Mouse (Mus musculus) layer of hippocampus, adult 2 months (tissue): ENCODE measurements around the gene Mga. TPM values are rescaled to one million over a fixed set of nuclear protein-coding genes. Genes with fewer than 3 reads are reported as not detected.

ENCODE experiments used
- DNase-seq, 2 experiments: peaks; one replicate each; pipeline ENCODE4 v3.0.0; 2022; ENCODE audit warnings: low spot score in 2 of 2
- H3K27ac ChIP-seq: fragments of 200-600 bp; 2 replicates; pipeline ENCODE4 v1.8.1; 2022
- H3K4me3 ChIP-seq: fragments of 200-600 bp; 2 replicates; pipeline ENCODE4 v1.8.1; 2022; ENCODE audit warnings: mild to moderate bottlenecking
- CTCF ChIP-seq: fragments of 200-600 bp; conservative IDR thresholded peaks from 2 replicates; pipeline ENCODE4 v1.8.1; 2022; ENCODE audit warnings: antibody characterized with exemption, mild to moderate bottlenecking, moderate library complexity
- long read RNA-seq, 2 experiments: library from polyadenylated mRNA; stranded (forward); transcript quantifications; one replicate each; pipeline ENCODE4 v2.0.0; 2021; ENCODE audit warnings: borderline mapping rate in 2 of 2
- total RNA-seq, 2 experiments: library from RNA; stranded (reverse); gene quantifications; 2 replicates each; pipeline ENCODE4 v1.2.3; 2021

Gene Mga
- 10 to 100 TPM; 66.6 to 72.7 TPM for total RNA-seq
- long read RNA-seq, experiment 1, partial matches to known transcripts = 2 of 4 reads
- long read RNA-seq, experiment 1, other reads (novel, unspliced or antisense) = 2 of 4 reads
- long read RNA-seq, experiment 2, partial matches to known transcripts = 4 of 5 reads
- long read RNA-seq, experiment 2, other reads (novel, unspliced or antisense) = 0 of 5 reads

DNA sequence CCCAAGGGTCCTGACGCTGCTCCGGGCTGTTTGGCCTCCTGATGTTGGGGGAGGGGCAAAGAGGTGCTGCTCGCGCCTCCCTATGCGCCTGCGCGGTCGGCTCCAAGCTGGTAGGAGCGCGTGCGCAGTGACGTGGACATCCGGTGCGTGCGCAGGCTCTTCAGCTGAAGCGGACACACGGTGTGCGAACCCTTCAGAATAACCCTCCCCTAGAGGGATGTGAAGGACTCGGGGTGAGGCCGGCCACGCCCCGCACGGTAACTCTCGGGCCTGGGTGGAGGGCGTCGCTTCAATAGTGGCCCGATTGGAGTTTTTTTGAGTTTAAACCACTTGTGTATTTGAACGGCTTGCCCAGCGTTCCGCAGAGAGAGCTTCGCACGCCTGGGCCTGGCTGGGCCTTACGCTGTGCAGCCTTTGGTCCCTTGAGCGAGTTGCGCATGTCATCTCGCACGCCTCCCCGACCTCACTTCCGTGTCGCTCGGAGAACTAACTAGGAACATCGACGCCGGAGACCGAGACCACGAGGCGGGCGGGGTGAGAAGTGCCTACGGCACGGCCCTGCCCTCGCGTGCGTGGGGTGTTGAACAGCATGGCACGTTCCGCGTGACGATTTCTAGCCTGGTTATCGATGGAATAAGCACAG lies at the start of gene Mga:
Gene Mga, plus strand, starts transcription at position 139 of the 643 bp plus-strand sequence.
- peak within 1 kb of the TSS; percentile 63 for H3K4me3 ChIP-seq
- peak within 1 kb of the TSS; percentile 91 for H3K27ac ChIP-seq
- no peak for TF ChIP-seq CTCF
- peak; percentile 90 to 93 for DNase-seq

DNA sequence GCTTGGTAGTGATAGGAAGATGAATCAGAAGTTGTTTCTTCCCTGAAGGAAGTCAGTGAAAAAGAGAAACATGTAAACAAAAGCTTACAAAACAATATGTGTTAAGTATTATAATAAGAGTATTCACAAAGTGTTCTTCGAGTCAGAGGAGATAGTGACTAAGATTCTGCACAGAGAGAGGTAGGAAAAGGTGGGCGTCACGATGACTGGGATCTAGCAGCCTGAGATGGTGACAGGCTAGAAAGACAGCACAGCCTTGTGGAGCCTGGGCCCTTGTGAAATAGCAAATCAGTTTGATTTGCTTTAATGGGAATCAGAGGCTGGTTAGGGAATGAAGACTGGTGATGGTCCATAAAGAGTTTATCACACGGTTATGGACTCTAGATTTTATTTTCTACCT lies 43.2 kb upstream of the Mga start:
- H3K27ac ChIP-seq = no peak overlapping the region
- TF ChIP-seq CTCF = no peak
- DNase-seq = no peak

GRCm38 (mm10) chr2:119855310-119855850 lies 41.6 kb upstream of the Mga start:
- no peak overlapping the region for H3K27ac ChIP-seq
- no peak for DNase-seq
- no peak for TF ChIP-seq CTCF
- H3K4me3 ChIP-seq = no peak overlapping the region

More for the DNA sequence above, 43.2 kb upstream of the Mga start:
- H3K4me3 ChIP-seq = no peak overlapping the region

GRCm38 (mm10) chr2:119857341-119857740 lies 39.7 kb upstream of the Mga start:
- no peak overlapping the region for H3K27ac ChIP-seq
- TF ChIP-seq CTCF = no peak
- DNase-seq = no peak
- no peak overlapping the region for H3K4me3 ChIP-seq

- peak in 1 of 2 experiments; percentile 51 for DNase-seq
- no peak overlapping the region for H3K4me3 ChIP-seq
- TF ChIP-seq CTCF = no peak
- peak overlapping the region; percentile 48; the same call in 1 of the 2 replicates for H3K27ac ChIP-seq
Measured at GRCm38 (mm10) chr2:119864484-119864883, 32.5 kb upstream of the Mga start.

DNA sequence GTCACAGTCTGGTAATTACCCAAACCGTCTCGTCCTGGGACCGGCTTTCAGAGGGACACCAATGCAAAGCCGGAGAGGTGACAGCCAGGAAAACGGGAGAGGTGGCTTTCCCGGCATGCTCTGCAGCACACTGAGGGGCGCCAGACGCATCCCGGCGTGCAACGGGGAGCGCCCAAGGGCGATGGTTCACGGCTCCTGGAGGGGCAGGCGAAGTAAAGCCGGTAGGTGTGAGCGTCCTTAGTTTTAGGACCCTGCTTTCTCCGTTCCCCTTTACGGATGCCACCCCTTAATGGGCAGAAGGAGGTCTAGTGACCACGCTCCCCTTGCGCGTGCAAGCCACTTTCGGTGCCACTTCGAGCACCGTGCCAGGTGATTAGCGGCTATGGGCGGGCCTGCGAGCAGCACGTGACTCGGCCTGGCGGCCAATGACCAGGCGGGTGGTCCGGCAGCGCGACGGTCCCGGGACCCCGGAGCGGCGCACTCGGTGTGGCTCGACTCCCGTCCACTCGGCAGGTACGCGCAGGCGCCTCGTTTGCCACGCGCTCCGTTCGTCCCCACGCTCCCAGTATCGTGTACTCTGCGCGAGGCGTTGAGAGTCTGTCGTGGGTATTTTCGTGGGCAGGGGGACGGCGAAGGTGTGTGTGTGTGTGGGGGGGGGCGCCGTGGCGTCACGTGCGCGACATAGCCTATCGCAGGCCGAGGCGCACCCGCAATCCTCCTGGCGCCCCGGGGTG lies 24.5 kb upstream of the Mga start:
- Histone ChIP-seq H3K27ac (peak overlapping the region; percentile 97), H3K4me3 (peak overlapping the region; percentile 75)
- TF ChIP-seq CTCF = peak; percentile 18
- peak; percentile 68 to 72 for DNase-seq

- Histone ChIP-seq H3K4me3 (peak overlapping the region; percentile 75), H3K27ac (peak overlapping the region; percentile 97)
- TF ChIP-seq CTCF = no peak
- peak; percentile 88 to 90 for DNase-seq
Measured at GRCm38 (mm10) chr2:119873105-119873464, 23.9 kb upstream of the Mga start.

DNA sequence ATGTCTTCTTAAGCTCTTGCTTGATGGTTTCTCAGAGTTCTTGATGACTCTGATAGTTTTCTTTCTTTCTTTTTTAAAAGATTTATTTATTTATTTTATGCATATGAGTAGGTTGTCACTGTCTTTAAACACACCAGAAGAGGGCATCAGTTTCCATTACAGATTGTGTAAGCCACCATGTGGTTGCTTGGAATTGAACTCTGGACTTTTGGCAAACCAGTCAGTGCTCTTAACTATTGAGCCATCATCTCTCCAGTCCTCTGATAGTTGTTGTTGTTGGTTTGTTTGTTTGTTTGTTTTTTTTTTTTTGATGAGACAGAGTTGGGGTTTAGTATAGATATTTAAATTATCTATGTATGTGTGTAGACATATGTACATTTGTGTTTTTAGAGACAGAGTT lies 21.0 kb upstream of the Mga start:
- Histone ChIP-seq H3K27ac (no peak overlapping the region), H3K4me3 (no peak overlapping the region)
- DNase-seq = no peak
- TF ChIP-seq CTCF = peak; percentile 39; the same call in 1 of the 2 replicates

- no peak for DNase-seq
- 0 out of 2 replicates have a peak, but pooled peaks have one; percentile 12 for TF ChIP-seq CTCF
- Histone ChIP-seq H3K4me3 (no peak overlapping the region), H3K27ac (no peak overlapping the region)
Measured at GRCm38 (mm10) chr2:119887201-119887600, 9.8 kb upstream of the Mga start.

DNA sequence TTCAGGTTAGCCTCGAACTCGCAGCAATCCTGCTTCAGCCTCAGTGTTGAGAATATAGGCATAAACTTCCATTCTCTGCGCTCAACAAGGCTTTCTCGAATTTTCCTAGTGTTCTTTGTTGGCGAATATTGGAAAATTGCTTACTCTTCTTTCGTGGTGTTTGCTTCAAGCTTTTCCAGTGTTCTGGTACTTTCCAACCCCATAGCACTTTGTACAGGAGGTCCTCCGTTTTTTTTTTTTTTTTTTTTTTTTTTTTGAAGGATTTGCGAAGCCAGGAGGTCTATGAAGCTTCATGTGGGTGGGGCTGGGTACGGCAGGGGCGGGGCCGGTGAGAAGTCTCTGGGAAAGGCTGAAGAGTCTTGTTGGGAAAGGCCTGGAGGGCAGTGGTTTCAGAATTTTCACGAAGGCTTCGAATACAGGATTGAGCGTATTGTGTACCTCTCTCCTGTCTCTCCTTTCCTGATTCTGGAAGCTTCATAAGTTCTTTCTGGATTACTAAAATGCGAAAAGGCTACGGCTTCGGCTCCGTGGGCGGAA lies 407 bp upstream of the Mga start:
- Histone ChIP-seq H3K4me3 (peak overlapping the region; percentile 63), H3K27ac (peak overlapping the region; percentile 91)
- DNase-seq = no peak
- no peak for TF ChIP-seq CTCF

DNA sequence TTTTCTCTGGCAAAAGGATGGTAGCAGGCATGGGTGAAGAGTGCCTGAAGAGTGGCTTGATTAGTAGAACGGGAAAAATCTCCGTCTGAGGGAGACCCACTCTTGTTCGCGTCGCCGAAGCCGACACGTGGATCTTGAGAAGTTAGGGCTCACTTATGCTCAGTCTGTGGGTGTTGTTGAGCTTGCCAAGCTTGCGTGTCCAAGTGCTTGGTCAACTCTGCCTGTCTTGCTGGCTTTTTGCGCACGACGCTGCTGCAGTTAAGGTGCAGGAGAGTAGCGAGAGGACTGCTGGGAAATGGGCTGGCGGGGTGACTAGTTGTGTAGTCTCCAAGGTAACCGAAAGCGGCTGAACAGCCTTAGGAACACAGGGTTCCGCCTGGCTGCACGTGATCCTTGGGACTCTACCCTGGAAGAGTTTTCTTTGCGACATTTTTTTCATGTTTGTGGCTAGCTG lies 1.1 kb downstream of the Mga start:
- H3K4me3 ChIP-seq = peak overlapping the region; percentile 63
- peak; percentile 47 to 53 for DNase-seq
- TF ChIP-seq CTCF = no peak
- H3K27ac ChIP-seq = peak overlapping the region; percentile 91

GRCm38 (mm10) chr2:119916007-119916406 lies 19.0 kb downstream of the Mga start:
- no peak for DNase-seq
- TF ChIP-seq CTCF = no peak
- Histone ChIP-seq H3K27ac (no peak overlapping the region), H3K4me3 (no peak overlapping the region)
